Mouse (Mus musculus) hindbrain, embryonic 13.5 days (tissue): ENCODE measurements around the gene Zfp423. TPM values are rescaled to one million over a fixed set of nuclear protein-coding genes. Genes with fewer than 3 reads are reported as not detected.

ENCODE experiments used
- ATAC-seq: fragments of 200-750 bp; cut with Nextera tagmentation; 2 replicates; pipeline ENCODE4 v1.8.0; 2017; ENCODE audit warnings: moderate TSS enrichment; ENCODE audit not compliant: low FRiP score
- H3K27ac ChIP-seq: fragments of 300-500 bp; sonication (generic); 2 replicates; pipeline ENCODE4 v1.5.1; 2015; ENCODE audit warnings: inconsistent platforms, mild to moderate bottlenecking, moderate library complexity
- H3K27me3 ChIP-seq: fragments of 300-500 bp; sonication (generic); 2 replicates; pipeline ENCODE4 v1.6.1; 2015; ENCODE audit warnings: mild to moderate bottlenecking, inconsistent platforms
- H3K36me3 ChIP-seq: fragments of 300-500 bp; sonication (generic); 2 replicates; pipeline ENCODE4 v1.6.1; 2015; ENCODE audit warnings: mild to moderate bottlenecking, inconsistent platforms
- H3K4me1 ChIP-seq: fragments of 300-500 bp; sonication (generic); replicated peaks from 2 replicates; pipeline ENCODE4 v1.6.1; 2015; ENCODE audit warnings: inconsistent platforms
- H3K4me2 ChIP-seq: fragments of 300-500 bp; sonication (generic); 2 replicates; pipeline ENCODE4 v1.6.1; 2015; ENCODE audit warnings: inconsistent platforms, mild to moderate bottlenecking, moderate library complexity
- H3K4me3 ChIP-seq: fragments of 300-500 bp; sonication (generic); 2 replicates; pipeline ENCODE4 v1.5.1; 2015; ENCODE audit warnings: mild to moderate bottlenecking, inconsistent platforms
- H3K9ac ChIP-seq: fragments of 300-500 bp; sonication (generic); 2 replicates; pipeline ENCODE4 v1.6.1; 2015; ENCODE audit warnings: mild to moderate bottlenecking, inconsistent platforms
- H3K9me3 ChIP-seq: fragments of 300-500 bp; sonication (generic); 2 replicates; pipeline ENCODE4 v1.6.1; 2016; ENCODE audit warnings: inconsistent platforms
- WGBS: fragments of 180-500 bp; shearing (Covaris S2); methylation state at CpG from one replicate; pipeline ENCODE4 v1.1.7; 2015; 5-methylcytosine and 5-hydroxymethylcytosine counted together
- polyA plus RNA-seq: library from polyadenylated mRNA; unstranded; fragments of >200 nt; fragmentation: Nextera tagmentation; extraction: Ambion mirVana; gene quantifications from 2 replicates; pipeline ENCODE4 v1.2.1, GENCODE M21; 2015

Gene Zfp423
- polyA plus RNA-seq, 1 experiment from 2014 or later: 39.6 TPM

GRCm38 (mm10) chr8:87746072-87746471, 213.3 kb downstream of the Zfp423 start:
- peaks cover 90% of the 10 kb centered on the region for H3K4me1 ChIP-seq
- H3K27ac ChIP-seq: peak overlapping the region; percentile 92
- H3K9me3 ChIP-seq: no peaks in the 10 kb centered on the region
- ATAC-seq: peak; percentile 36; the same call in 1 of the 2 replicates
- H3K36me3 ChIP-seq: no peaks in the 10 kb centered on the region
- no peak overlapping the region for H3K4me3 ChIP-seq
- 28% methylated on average over 14 of the region's 14 CpGs for WGBS
- 0 out of 2 replicates have a peak overlapping the region, but pooled peaks have one; percentile 43 for H3K9ac ChIP-seq
- no peaks in the 10 kb centered on the region for H3K27me3 ChIP-seq
- no peak overlapping the region for H3K4me2 ChIP-seq

DNA sequence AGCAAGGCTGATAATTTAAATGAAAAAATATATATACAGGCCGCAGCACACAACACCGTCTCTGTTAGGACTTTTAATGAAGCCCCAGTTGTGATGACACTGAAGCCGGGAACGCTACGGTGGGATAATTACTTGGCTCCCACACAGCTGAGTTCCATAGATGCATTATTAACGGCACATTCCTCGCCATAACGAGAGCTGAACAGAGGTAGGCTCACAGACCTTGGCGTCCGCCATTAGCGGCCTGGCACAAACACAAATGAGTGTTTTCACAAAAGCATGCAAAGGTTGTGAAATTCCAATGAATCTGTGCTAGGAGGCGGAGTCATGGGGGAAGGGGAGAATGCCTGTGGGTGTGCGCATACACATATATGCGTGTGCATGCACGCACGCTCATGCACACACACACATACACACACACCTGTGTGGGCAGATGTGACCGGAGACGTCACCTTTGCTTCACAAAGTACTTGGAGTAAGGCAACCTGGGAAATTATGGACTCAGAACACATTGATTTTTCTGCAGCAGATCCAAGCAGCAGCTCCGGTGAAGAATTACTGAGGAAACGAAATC, 214.2 kb downstream of the Zfp423 start:
- Histone ChIP-seq H3K4me2 (no peak overlapping the region), H3K9me3 (no peaks in the 10 kb centered on the region), H3K4me1 (peaks cover 91% of the 10 kb centered on the region), H3K9ac (no peak overlapping the region), H3K27ac (peak overlapping the region; percentile 92), H3K4me3 (no peak overlapping the region), H3K36me3 (no peaks in the 10 kb centered on the region), H3K27me3 (no peaks in the 10 kb centered on the region)
- ATAC-seq: peak; percentile 27; the same call in 1 of the 2 replicates
- 46% methylated on average over 20 of the region's 20 CpGs for WGBS

GRCm38 (mm10) chr8:87744556-87744955, 214.8 kb downstream of the Zfp423 start:
- WGBS: 71% methylated on average over 6 of the region's 6 CpGs
- H3K36me3 ChIP-seq: no peaks in the 10 kb centered on the region

GRCm38 (mm10) chr8:87742016-87742415, 217.4 kb downstream of the Zfp423 start:
- Histone ChIP-seq H3K4me2 (0 out of 2 replicates have a peak overlapping the region, but pooled peaks have one; percentile 1), H3K36me3 (no peaks in the 10 kb centered on the region), H3K4me1 (peaks cover 94% of the 10 kb centered on the region), H3K9me3 (no peaks in the 10 kb centered on the region), H3K27me3 (no peaks in the 10 kb centered on the region), H3K27ac (peak overlapping the region; percentile 92), H3K9ac (peak overlapping the region; percentile 26), H3K4me3 (no peak overlapping the region)
- WGBS: 63% methylated on average over 19 of the region's 19 CpGs
- 0 out of 2 replicates have a peak, but pooled peaks have one; percentile 43 for ATAC-seq

More at GRCm38 (mm10) chr8:87744556-87744955, 214.8 kb downstream of the Zfp423 start:
- Histone ChIP-seq H3K9ac (no peak overlapping the region), H3K4me1 (peaks cover 95% of the 10 kb centered on the region), H3K4me3 (no peak overlapping the region), H3K27me3 (no peaks in the 10 kb centered on the region), H3K4me2 (no peak overlapping the region), H3K9me3 (no peaks in the 10 kb centered on the region), H3K27ac (peak overlapping the region; percentile 92)
- no peak for ATAC-seq

GRCm38 (mm10) chr8:87740946-87741530, 218.4 kb downstream of the Zfp423 start:
- Histone ChIP-seq H3K27ac (peak overlapping the region; percentile 92), H3K36me3 (no peaks in the 10 kb centered on the region), H3K4me3 (no peak overlapping the region), H3K4me1 (peaks cover 96% of the 10 kb centered on the region), H3K9ac (no peak overlapping the region), H3K27me3 (no peaks in the 10 kb centered on the region), H3K4me2 (no peak overlapping the region), H3K9me3 (no peaks in the 10 kb centered on the region)
- ATAC-seq: no peak
- WGBS: 71% methylated on average over 11 of the region's 11 CpGs

GRCm38 (mm10) chr8:87737900-87738299, 221.5 kb downstream of the Zfp423 start:
- peak overlapping the region; percentile 83 for H3K27ac ChIP-seq
- H3K27me3 ChIP-seq: no peaks in the 10 kb centered on the region
- H3K4me3 ChIP-seq: no peak overlapping the region
- ATAC-seq: no peak
- H3K36me3 ChIP-seq: no peaks in the 10 kb centered on the region
- no peaks in the 10 kb centered on the region for H3K9me3 ChIP-seq
- no peak overlapping the region for H3K9ac ChIP-seq
- H3K4me1 ChIP-seq: peaks cover 87% of the 10 kb centered on the region
- 37% methylated on average over 11 of the region's 11 CpGs for WGBS
- H3K4me2 ChIP-seq: no peak overlapping the region

GRCm38 (mm10) chr8:87734902-87735301, 224.5 kb downstream of the Zfp423 start:
- WGBS: 55% methylated on average over 4 of the region's 4 CpGs
- H3K9ac ChIP-seq: no peak overlapping the region

GRCm38 (mm10) chr8:87734496-87734895, 224.9 kb downstream of the Zfp423 start:
- Histone ChIP-seq H3K4me1 (peaks cover 53% of the 10 kb centered on the region), H3K4me3 (no peak overlapping the region), H3K27ac (peak overlapping the region; percentile 75), H3K9ac (no peak overlapping the region), H3K4me2 (no peak overlapping the region), H3K9me3 (no peaks in the 10 kb centered on the region), H3K27me3 (no peaks in the 10 kb centered on the region), H3K36me3 (no peaks in the 10 kb centered on the region)
- 57% methylated on average over 7 of the region's 7 CpGs for WGBS
- ATAC-seq: no peak

More at GRCm38 (mm10) chr8:87734902-87735301, 224.5 kb downstream of the Zfp423 start:
- H3K4me2 ChIP-seq: no peak overlapping the region
- ATAC-seq: no peak
- H3K4me1 ChIP-seq: peaks cover 57% of the 10 kb centered on the region
- no peaks in the 10 kb centered on the region for H3K36me3 ChIP-seq
- H3K27me3 ChIP-seq: no peaks in the 10 kb centered on the region
- H3K27ac ChIP-seq: peak overlapping the region; percentile 75
- no peak overlapping the region for H3K4me3 ChIP-seq
- H3K9me3 ChIP-seq: no peaks in the 10 kb centered on the region

GRCm38 (mm10) chr8:87731062-87731461, 228.3 kb downstream of the Zfp423 start:
- Histone ChIP-seq H3K9me3 (no peaks in the 10 kb centered on the region), H3K27me3 (no peaks in the 10 kb centered on the region), H3K36me3 (no peaks in the 10 kb centered on the region), H3K9ac (no peak overlapping the region), H3K4me3 (no peak overlapping the region), H3K4me1 (peaks cover 25% of the 10 kb centered on the region), H3K27ac (no peak overlapping the region), H3K4me2 (no peak overlapping the region)
- 91% methylated on average over 12 of the region's 12 CpGs for WGBS
- ATAC-seq: no peak

DNA sequence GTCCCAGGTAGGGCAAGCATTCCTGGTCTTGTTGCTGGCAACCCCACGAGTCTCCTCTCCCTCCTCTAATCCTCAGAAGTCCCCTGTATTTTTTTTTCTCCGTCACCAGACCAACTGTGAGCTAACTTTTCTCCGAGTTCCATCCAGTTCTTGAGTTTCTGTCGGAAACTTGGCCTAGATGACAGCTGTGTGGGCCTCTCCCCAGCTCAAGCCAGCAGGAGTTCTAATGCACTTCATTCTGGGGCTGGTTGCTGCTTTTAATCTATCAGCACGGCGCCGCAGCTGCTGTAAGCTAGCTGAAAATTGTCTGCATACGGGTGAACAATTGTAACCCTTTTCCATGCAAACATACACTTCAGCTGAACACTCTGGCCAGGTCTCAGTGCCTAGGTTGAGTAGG, 236.4 kb downstream of the Zfp423 start:
- no peaks in the 10 kb centered on the region for H3K27me3 ChIP-seq
- ATAC-seq: no peak
- no peak overlapping the region for H3K9ac ChIP-seq
- WGBS: 68% methylated on average over 8 of the region's 8 CpGs
- H3K27ac ChIP-seq: peak overlapping the region; percentile 62
- H3K9me3 ChIP-seq: no peaks in the 10 kb centered on the region
- no peak overlapping the region for H3K4me2 ChIP-seq
- H3K4me1 ChIP-seq: peaks cover 76% of the 10 kb centered on the region
- no peak overlapping the region for H3K4me3 ChIP-seq
- H3K36me3 ChIP-seq: no peaks in the 10 kb centered on the region

GRCm38 (mm10) chr8:87719137-87719815, 240.1 kb downstream of the Zfp423 start:
- no peaks in the 10 kb centered on the region for H3K9me3 ChIP-seq
- H3K36me3 ChIP-seq: no peaks in the 10 kb centered on the region
- H3K9ac ChIP-seq: peak overlapping the region; percentile 39; the same call in 1 of the 2 replicates
- no peak for ATAC-seq
- H3K27ac ChIP-seq: peak overlapping the region; percentile 76
- H3K4me1 ChIP-seq: peaks cover 91% of the 10 kb centered on the region
- no peak overlapping the region for H3K4me3 ChIP-seq
- WGBS: 44% methylated on average over 27 of the region's 27 CpGs
- H3K4me2 ChIP-seq: peak overlapping the region; percentile 16; the same call in 1 of the 2 replicates
- no peaks in the 10 kb centered on the region for H3K27me3 ChIP-seq

DNA sequence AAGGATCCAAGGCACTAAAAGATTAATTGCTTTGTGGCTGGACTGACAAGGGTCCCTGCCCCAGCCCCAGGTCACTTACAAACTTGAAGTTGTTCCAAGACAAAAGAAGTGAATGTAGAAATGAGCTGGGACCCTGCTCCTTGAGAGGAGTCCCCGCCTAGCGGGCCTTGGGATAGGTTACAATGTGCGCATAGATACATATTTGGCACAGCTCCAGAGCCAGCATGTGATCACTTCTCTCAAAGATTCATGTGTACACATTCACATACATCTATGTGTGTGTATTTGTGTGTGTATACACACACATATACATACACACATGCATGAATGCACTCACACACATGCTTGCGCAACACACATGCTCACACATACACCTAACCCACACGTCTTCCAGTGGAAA, 241.9 kb downstream of the Zfp423 start:
- no peaks in the 10 kb centered on the region for H3K36me3 ChIP-seq
- H3K9me3 ChIP-seq: no peaks in the 10 kb centered on the region
- H3K4me1 ChIP-seq: peaks cover 91% of the 10 kb centered on the region
- H3K27ac ChIP-seq: peak overlapping the region; percentile 91
- 63% methylated on average over 5 of the region's 5 CpGs for WGBS
- H3K27me3 ChIP-seq: no peaks in the 10 kb centered on the region
- no peak overlapping the region for H3K9ac ChIP-seq
- no peak overlapping the region for H3K4me2 ChIP-seq
- H3K4me3 ChIP-seq: no peak overlapping the region
- no peak for ATAC-seq
